Mouse (Mus musculus): ENCODE results near the gene Dnah7c. TPM values are rescaled to one million over a fixed set of nuclear protein-coding genes. Genes with fewer than 3 reads are reported as not detected.

Gene Dnah7c
- polyA plus RNA-seq, 1 experiment: 0.59 TPM

- no peak for TF ChIP-seq CTCF (IDR thresholded peaks at IDR 0.05; ENCODE audit: borderline replicate concordance, extremely low read depth, insufficient read depth, insufficient read length)
- no peak for TF ChIP-seq POLR2A (IDR thresholded peaks at IDR 0.05; ENCODE audit: borderline replicate concordance, extremely low read depth, insufficient read depth, insufficient read length, poor library complexity, severe bottlenecking)
- DNase-seq (ENCODE audit: low read depth): no peak
Observed at GRCm38 (mm10) chr1:46817934-46818333, 392.5 kb downstream of the Dnah7c start.

- DNase-seq (ENCODE audit: low read depth): no peak
- TF ChIP-seq POLR2A (IDR thresholded peaks at IDR 0.05; ENCODE audit: borderline replicate concordance, extremely low read depth, insufficient read depth, insufficient read length, poor library complexity, severe bottlenecking) (no peak), CTCF (IDR thresholded peaks at IDR 0.05; ENCODE audit: borderline replicate concordance, extremely low read depth, insufficient read depth, insufficient read length) (no peak)
Observed at GRCm38 (mm10) chr1:46822256-46822972, 397.0 kb downstream of the Dnah7c start.

- TF ChIP-seq CTCF (IDR thresholded peaks at IDR 0.05; ENCODE audit: borderline replicate concordance, extremely low read depth, insufficient read depth, insufficient read length) (no peak), POLR2A (IDR thresholded peaks at IDR 0.05; ENCODE audit: borderline replicate concordance, extremely low read depth, insufficient read depth, insufficient read length, poor library complexity, severe bottlenecking) (no peak)
- DNase-seq (ENCODE audit: low read depth): peak; percentile 95
Observed at GRCm38 (mm10) chr1:46830066-46830843, 404.9 kb downstream of the Dnah7c start.

GRCm38 (mm10) chr1:46831927-46832326, 406.5 kb downstream of the Dnah7c start:
- TF ChIP-seq CTCF (IDR thresholded peaks at IDR 0.05; ENCODE audit: borderline replicate concordance, extremely low read depth, insufficient read depth, insufficient read length) (no peak), POLR2A (IDR thresholded peaks at IDR 0.05; ENCODE audit: borderline replicate concordance, extremely low read depth, insufficient read depth, insufficient read length, poor library complexity, severe bottlenecking) (no peak)
- DNase-seq (ENCODE audit: low read depth): no peak

- TF ChIP-seq CTCF (IDR thresholded peaks at IDR 0.05; ENCODE audit: borderline replicate concordance, extremely low read depth, insufficient read depth, insufficient read length) (no peak), POLR2A (IDR thresholded peaks at IDR 0.05; ENCODE audit: borderline replicate concordance, extremely low read depth, insufficient read depth, insufficient read length, poor library complexity, severe bottlenecking) (no peak)
Observed at GRCm38 (mm10) chr1:46843406-46843805, 418.0 kb downstream of the Dnah7c start.

GRCm38 (mm10) chr1:46844281-46844680, 418.9 kb downstream of the Dnah7c start:
- no peak for TF ChIP-seq CTCF (IDR thresholded peaks at IDR 0.05; ENCODE audit: borderline replicate concordance, extremely low read depth, insufficient read depth, insufficient read length)
- no peak for TF ChIP-seq POLR2A (IDR thresholded peaks at IDR 0.05; ENCODE audit: borderline replicate concordance, extremely low read depth, insufficient read depth, insufficient read length, poor library complexity, severe bottlenecking)
- DNase-seq (ENCODE audit: low read depth): no peak

More at GRCm38 (mm10) chr1:46843406-46843805, 418.0 kb downstream of the Dnah7c start:
- DNase-seq (ENCODE audit: low read depth): no peak

GRCm38 (mm10) chr1:46845221-46845620, 419.8 kb downstream of the Dnah7c start:
- peak; percentile 66 for DNase-seq (ENCODE audit: low read depth)
- TF ChIP-seq POLR2A (IDR thresholded peaks at IDR 0.05; ENCODE audit: borderline replicate concordance, extremely low read depth, insufficient read depth, insufficient read length, poor library complexity, severe bottlenecking): no peak
- no peak for TF ChIP-seq CTCF (IDR thresholded peaks at IDR 0.05; ENCODE audit: borderline replicate concordance, extremely low read depth, insufficient read depth, insufficient read length)

- TF ChIP-seq POLR2A (IDR thresholded peaks at IDR 0.05; ENCODE audit: borderline replicate concordance, extremely low read depth, insufficient read depth, insufficient read length, poor library complexity, severe bottlenecking) (no peak), CTCF (IDR thresholded peaks at IDR 0.05; ENCODE audit: borderline replicate concordance, extremely low read depth, insufficient read depth, insufficient read length) (peak; percentile 55; the same call in 1 of the 2 replicates)
- peak; percentile 92 for DNase-seq (ENCODE audit: low read depth)
Observed at GRCm38 (mm10) chr1:46849758-46850157, 424.4 kb downstream of the Dnah7c start.

- no peak for DNase-seq (ENCODE audit: low read depth)
- TF ChIP-seq POLR2A (IDR thresholded peaks at IDR 0.05; ENCODE audit: borderline replicate concordance, extremely low read depth, insufficient read depth, insufficient read length, poor library complexity, severe bottlenecking) (no peak), CTCF (IDR thresholded peaks at IDR 0.05; ENCODE audit: borderline replicate concordance, extremely low read depth, insufficient read depth, insufficient read length) (no peak)
Observed at GRCm38 (mm10) chr1:46851586-46851985, 426.2 kb downstream of the Dnah7c start.

- TF ChIP-seq POLR2A (IDR thresholded peaks at IDR 0.05; ENCODE audit: borderline replicate concordance, extremely low read depth, insufficient read depth, insufficient read length, poor library complexity, severe bottlenecking) (no peak), CTCF (IDR thresholded peaks at IDR 0.05; ENCODE audit: borderline replicate concordance, extremely low read depth, insufficient read depth, insufficient read length) (no peak)
- DNase-seq (ENCODE audit: low read depth): no peak
Observed at GRCm38 (mm10) chr1:46852216-46852599, 426.8 kb downstream of the Dnah7c start.

- TF ChIP-seq CTCF (IDR thresholded peaks at IDR 0.05; ENCODE audit: borderline replicate concordance, extremely low read depth, insufficient read depth, insufficient read length) (no peak), POLR2A (IDR thresholded peaks at IDR 0.05; ENCODE audit: borderline replicate concordance, extremely low read depth, insufficient read depth, insufficient read length, poor library complexity, severe bottlenecking) (no peak; the same call in 1 of the 2 replicates)
- DNase-seq (ENCODE audit: low read depth): peak; percentile 88
Observed at GRCm38 (mm10) chr1:46852600-46853272, 427.3 kb downstream of the Dnah7c start.

All from brain, embryonic 14.5 days (tissue).